Mouse (Mus musculus): ENCODE results near the gene Gm20517.

Gm20517 gene

DNA sequence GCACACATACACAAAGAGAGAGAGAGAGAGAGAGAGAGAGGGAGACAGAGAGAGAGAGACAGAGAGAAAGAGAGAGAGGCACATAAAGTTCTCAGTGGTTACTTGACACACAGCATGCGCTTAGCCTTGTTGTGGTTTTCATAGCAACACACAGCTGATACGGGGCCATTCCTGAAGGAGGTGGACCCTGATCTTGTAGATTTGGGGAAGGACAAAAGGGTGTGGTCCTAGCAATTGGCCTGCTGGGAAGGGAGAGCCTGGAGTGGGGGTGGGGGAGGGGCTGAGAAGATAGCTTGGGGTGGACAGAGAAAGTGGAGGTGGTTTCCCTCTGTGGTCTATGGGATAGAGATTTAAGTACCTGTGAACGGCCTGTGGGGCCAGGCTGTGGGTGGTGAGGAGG, 98.6 kb downstream of the Gm20517 start:
- no peak for DNase-seq (ENCODE audit: low spot score)

DNA sequence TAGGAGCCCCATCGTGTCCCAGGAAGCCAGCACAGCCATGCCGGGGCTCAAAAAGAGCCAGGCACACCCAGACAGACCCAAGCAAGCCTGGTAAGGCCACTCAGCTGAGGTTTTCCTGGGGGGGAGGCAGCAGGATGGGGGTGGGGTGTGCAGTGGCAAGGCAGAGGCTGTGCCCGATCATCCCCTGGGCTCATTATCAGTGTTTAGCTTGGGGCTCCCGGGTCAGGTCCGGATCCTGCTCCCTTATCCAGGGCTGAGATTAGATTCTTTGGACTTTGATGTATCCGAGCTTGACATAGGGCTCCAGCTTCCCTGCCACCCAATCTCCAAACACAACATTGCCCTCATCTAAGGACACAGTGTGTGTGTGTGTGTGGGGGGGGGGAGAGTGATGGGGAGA, 100.5 kb downstream of the Gm20517 start:
- DNase-seq (ENCODE audit: low spot score), result no peak

DNA sequence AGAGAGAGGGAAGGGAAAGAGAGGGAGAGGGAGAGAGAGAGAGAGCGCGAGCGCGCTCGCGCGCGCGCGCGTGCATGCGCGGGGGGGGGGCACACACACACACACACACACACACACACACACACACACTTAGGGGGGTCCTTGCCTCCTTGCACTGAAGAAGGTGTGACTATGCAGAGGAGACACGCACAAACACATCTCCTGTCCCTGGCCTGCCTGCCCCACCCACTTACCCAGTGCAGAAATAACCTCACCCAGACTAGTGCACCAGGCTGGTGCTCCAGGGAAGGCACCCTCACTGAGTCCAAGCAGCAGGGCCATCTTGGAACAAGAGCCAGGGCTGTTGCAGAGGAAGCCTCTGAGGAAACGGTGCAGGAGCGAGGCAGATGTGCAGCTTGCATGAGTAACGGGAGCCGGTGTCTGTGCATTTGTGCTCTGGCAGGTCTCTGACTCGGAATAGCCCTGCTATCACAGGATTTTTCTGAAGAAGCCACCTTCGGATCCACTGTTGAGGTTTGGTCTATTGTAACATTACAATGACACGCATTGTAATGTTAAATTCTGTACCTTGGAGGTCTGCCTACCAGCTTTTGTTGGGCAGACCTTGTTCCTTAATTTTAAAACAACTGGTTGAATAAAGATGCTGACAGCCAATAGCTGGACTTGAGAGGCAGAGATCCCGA, 101.6 kb downstream of the Gm20517 start:
- DNase-seq (ENCODE audit: low spot score), result no peak

DNA sequence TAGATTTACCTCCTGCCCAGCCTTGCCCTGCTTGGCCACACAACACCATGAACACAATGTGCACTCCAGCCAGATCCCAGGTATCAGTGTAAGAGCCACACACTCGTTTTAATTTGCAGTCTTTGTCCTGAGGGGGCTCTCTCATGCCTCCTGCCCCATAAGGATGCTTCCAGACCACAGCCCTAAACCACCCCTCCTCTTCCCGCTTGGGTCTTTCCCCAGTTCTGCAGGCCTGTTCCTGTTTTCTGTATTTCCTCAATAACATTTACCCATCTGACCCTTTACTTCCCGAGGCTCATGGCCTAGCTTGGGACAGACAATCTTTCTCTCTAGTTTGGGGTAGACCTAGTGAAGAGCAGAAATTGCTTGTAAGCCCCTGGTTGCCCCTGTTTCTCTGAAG, 103.6 kb downstream of the Gm20517 start:
- no peak for DNase-seq (ENCODE audit: low spot score)

DNA sequence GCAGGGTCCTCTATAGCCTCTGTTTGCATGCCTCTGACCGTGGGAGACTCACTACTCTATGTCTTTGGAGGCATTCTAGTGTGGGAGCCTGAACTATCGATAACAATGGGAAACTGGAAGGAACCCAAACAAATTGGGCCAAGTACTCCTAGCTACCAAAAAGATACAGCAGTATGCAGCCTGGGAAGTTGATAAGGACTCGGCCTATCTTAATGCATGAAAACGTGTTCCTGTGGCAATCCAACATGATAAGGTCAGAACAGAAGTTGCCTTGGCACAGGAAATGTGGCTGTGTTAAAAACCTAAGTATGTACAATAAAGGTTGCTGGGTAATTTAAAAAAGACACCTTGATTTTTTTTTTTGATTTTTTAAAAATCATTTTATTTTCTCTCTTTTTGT, 109.8 kb downstream of the Gm20517 start:
- DNase-seq (ENCODE audit: low spot score), result no peak

DNA sequence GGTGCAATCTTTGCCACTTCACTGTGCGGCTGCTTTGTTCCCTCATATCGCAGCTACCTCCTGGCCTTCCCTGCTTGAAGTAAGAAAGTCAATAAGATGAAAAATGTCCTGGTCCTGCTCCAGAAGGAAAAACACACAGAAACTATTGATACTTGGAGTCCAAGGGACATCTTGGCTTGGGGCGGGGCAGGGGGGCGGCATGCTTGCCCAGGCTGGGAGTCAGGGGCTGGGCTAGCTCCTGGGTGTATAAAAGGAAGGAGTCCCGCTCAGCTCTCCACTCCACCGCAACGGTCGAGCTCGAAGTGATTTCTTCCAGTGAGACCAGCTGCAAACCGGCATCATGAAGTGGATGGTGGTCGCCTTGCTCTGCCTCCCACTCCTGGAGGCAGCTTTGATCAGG, 115.2 kb downstream of the Gm20517 start, which contains the start of gene Pgc:
TSS of gene Pgc (plus strand) at position 277 of the 400 bp plus-strand sequence.
- no peak for DNase-seq (ENCODE audit: low spot score)

DNA sequence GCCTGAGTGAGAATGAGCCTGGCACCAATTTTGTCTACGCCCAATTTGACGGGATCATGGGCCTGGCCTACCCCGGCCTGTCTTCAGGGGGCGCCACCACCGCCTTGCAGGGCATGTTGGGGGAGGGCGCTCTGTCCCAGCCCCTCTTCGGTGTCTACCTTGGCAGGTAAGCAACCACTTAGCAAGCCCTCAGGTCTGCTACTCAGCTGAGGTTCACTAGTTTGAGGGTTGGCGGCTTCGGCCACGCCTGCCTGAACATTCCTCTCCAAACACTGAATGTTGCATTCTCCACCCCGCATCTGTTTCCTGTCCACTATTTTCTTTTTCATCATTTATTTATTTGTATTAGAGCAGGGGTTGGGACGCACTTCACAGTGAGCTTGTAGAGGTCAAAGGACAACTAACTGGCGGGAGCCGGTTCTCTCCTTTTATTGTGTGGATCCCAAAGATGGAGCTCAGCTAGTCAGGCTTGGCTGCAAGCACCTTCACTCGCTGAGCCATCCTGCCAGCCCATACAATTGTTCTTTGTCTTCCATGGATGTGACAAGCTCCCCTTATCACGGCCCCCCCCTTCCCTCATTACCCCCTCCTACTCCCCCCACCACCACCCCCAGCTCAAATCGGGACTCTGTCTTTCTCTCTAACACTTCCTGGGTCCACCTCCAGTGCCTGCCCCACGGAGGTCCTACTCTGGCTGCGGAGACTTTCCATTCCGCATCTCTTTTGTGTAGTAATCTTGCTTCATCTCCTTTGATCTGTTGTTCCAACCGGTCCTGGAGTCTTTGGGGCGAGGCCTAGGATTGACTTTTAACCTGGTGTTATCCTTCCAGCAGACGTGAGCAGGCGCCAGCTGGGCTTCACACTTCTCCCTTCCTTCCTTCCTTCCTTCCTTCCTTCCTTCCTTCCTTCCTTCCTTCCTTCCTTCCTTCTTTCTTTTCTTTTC, 119.5 kb downstream of the Gm20517 start:
- no peak for DNase-seq (ENCODE audit: low spot score)
